7 mouse cellular contexts compared by ENCODE assay signal in genomic region chr5:31642300-31642699, GRCm38 (mm10).
"Had no signal": no experiment of that assay in that cellular context is flagged by ENCODE, and none has a peak within 500 bp of the region (broad histone marks: within the 10 kb centered on the region; RNA-seq: fewer than 3 reads in every experiment).

No protein-coding gene starts in this region.

- DNase-seq: heart, postnatal 10 days; heart, postnatal 14 days; heart, postnatal 36 days; heart, postnatal 4 days; kidney, adult 18-20 months; layer of hippocampus, adult 9-11 months; layer of hippocampus, postnatal 36 days had no signal
